Mouse (Mus musculus) bone marrow, adult 2 months (tissue): ENCODE measurements at regions not wholly inside any gene's neighbourhood (a gene's known extent, or its start where the extent isn't known, plus 50 kb on each side); places are given as distances from the start of the nearest gene placed in this dataset.

ENCODE experiments used
- H3K27ac ChIP-seq: fragments of 200-500 bp; 2 replicates; pipeline ENCODE4 v1.5.1; 2012; ENCODE audit warnings: low read depth, mild to moderate bottlenecking, control low read depth, inconsistent platforms, low read length; ENCODE audit not compliant: control insufficient read depth, poor library complexity, insufficient read depth
- H3K4me1 ChIP-seq: fragments of 200-500 bp; 2 replicates; pipeline ENCODE4 v1.6.1; 2011; ENCODE audit warnings: low read length; ENCODE audit not compliant: control insufficient read depth, insufficient read depth
- H3K4me3 ChIP-seq: fragments of 200-500 bp; replicated peaks from 2 replicates; pipeline ENCODE3; 2011; ENCODE audit warnings: mild to moderate bottlenecking, low read depth, low read length, control low read depth; ENCODE audit not compliant: control insufficient read depth
- CTCF ChIP-seq: fragments of 200-500 bp; IDR thresholded peaks from 2 replicates; pipeline ENCODE4 v1.5.1; 2011; ENCODE audit warnings: low read length, control low read depth; ENCODE audit not compliant: control insufficient read depth, insufficient read depth
- POLR2A ChIP-seq: fragments of 200-500 bp; IDR thresholded peaks from 2 replicates; pipeline ENCODE4 v1.6.1; 2011; ENCODE audit warnings: low read depth, mild to moderate bottlenecking, control low read depth, low read length, borderline replicate concordance; ENCODE audit not compliant: control insufficient read depth
- WGBS: fragments of 180-500 bp; shearing (Covaris S2); methylation state at CpG from one replicate; pipeline ENCODE4 v1.1.7; 2018; 5-methylcytosine and 5-hydroxymethylcytosine counted together

GRCm38 (mm10) chr13:71489773-71490172, 473.8 kb downstream of the Irx1 start:
- Histone ChIP-seq H3K4me1 (no peaks in the 10 kb centered on the region), H3K4me3 (no peak overlapping the region), H3K27ac (no peak overlapping the region)
- no peak for TF ChIP-seq CTCF
- TF ChIP-seq POLR2A = no peak
- WGBS = 61% methylated on average over 6 of the region's 6 CpGs

DNA sequence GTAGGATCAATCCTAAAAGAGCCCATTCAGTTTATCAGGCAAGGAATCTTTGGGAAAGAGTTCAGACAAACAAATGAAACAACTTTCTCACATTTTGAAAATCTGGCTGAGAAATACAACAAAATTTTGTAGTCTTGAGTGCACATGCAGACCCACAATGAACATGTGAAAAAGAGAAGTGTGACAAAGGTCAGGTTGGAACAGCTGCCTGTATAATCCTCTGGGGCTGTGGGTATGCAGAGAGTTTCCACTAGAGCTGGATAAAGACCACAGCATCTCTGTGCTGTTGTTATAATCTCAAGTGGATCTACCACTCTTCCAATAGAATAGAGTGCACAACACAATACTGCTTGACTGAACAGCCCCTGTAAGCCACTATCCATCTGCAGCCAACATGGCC, 482.3 kb downstream of the Irx1 start:
- no peak overlapping the region for H3K4me3 ChIP-seq
- TF ChIP-seq POLR2A = no peak
- no peak for TF ChIP-seq CTCF
- no peak overlapping the region for H3K27ac ChIP-seq
- H3K4me1 ChIP-seq = no peaks in the 10 kb centered on the region

DNA sequence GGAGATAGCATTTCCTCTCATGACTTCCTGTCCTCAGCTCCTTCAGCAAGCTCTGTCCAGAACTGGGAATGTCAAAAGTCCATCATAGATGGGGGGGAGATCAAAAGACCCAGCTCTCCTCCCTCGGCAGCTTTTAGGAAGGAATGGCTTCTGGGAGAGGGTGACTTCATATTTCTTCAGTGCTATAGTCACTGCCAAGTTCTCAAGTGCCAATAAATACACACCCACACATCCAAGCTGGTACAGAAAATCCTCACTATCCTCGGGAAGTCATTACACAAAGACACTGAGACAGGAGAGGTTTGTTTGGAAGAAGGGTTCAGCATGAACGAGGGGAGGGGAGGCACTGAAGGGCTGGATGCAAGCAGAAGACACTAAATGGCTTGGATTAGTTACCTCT, 502.0 kb downstream of the Irx1 start:
- Histone ChIP-seq H3K4me1 (no peaks in the 10 kb centered on the region), H3K27ac (no peak overlapping the region), H3K4me3 (no peak overlapping the region)
- TF ChIP-seq POLR2A (no peak), CTCF (no peak)
- WGBS = 60% methylated on average over 3 of the region's 3 CpGs

DNA sequence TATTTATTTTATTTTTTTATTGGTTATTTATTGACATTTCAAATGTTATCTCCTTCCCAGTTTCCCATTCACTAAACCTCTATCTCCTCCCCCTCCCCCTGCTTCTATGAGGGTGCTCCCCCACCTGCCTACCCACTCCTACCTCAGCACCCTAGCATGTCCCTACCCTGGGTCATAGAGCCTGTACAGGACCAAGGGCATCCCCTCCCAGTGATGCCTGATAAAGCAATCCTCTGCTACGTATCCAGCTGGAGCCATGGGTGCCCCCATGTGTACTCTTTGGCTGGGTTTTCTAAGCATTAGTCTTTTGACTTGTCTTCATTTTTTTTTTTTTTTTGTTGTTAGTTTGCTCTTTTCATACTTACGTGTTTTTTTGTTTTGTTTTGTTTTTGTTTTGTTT, 502.9 kb downstream of the Irx1 start:
- no peak overlapping the region for H3K27ac ChIP-seq
- no peaks in the 10 kb centered on the region for H3K4me1 ChIP-seq
- no peak for TF ChIP-seq POLR2A
- no peak for TF ChIP-seq CTCF
- no peak overlapping the region for H3K4me3 ChIP-seq
- 68% methylated on average over 2 of the region's 2 CpGs for WGBS

DNA sequence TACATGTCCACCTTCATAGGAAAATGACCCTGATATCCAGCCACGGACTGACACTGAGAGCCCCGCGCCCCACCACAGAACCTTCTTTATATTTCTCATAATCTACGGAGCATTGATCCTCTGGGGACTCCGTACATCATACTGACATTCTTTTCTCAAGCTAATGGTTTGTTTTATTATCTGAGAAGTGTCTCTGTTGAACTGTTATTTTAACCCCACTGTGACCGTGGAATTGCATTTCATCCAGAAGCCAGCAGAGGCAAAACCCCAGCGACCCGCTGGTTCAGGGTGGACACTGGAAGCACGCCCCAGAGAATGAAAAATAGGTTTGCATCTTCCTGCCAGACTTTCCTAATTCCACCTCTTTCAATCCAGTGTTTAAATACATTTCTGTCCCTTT, 503.4 kb downstream of the Irx1 start:
- WGBS = 76% methylated on average over 9 of the region's 9 CpGs
- Histone ChIP-seq H3K4me3 (no peak overlapping the region), H3K27ac (no peak overlapping the region), H3K4me1 (no peaks in the 10 kb centered on the region)
- TF ChIP-seq POLR2A = no peak
- TF ChIP-seq CTCF = no peak

- Histone ChIP-seq H3K27ac (no peak overlapping the region), H3K4me1 (no peaks in the 10 kb centered on the region), H3K4me3 (no peak overlapping the region)
- TF ChIP-seq POLR2A (no peak), CTCF (no peak)
- 26% methylated on average over 11 of the region's 11 CpGs for WGBS
Observed at GRCm38 (mm10) chr13:71459022-71459536, 504.4 kb downstream of the Irx1 start.

DNA sequence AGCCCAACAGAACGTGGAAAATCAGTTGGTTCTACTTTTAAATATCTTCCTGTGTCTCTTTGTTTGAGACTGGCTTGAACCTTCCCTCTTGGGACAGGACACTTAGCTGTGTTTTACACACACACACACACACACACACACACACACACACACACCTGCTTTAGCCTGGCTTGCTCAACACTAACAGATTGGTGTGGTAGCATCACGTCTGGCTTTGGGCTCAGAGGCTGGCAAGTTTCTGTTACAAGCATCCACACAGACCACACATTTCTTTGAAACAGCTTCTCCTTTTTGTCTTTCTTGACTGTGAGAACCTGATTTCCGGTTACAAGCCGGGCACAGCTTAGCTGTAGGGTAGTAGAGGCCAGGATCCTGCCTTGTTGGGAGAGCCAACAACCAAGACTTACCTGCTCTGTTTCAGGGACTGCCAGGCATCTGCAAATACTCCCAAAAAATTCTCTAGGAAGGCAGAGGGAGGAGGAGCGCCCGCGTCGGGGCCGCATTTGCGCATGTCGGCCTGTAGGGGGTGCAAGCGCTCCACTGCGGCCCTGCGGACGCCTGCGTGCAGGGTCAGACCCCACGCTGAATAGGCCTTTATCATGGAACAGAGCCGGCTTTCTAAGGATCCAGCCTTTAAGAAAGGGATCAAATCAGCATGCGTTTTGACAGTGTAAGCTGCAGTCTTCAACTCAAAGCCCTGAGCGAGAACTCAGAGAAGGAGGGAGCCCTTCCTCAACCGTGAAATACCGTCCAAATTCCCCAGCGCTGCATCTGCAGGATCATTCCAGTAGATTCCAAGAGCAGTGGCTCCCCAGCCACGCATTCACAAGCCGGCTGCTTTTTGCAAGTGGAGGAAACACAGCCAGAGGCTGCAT, 505.2 kb downstream of the Irx1 start:
- TF ChIP-seq POLR2A = no peak
- no peak for TF ChIP-seq CTCF
- 5% methylated on average over 25 of the region's 25 CpGs for WGBS
- H3K4me1 ChIP-seq = no peaks in the 10 kb centered on the region
- no peak overlapping the region for H3K4me3 ChIP-seq
- H3K27ac ChIP-seq = no peak overlapping the region

- TF ChIP-seq CTCF (no peak), POLR2A (no peak)
- Histone ChIP-seq H3K27ac (no peak overlapping the region), H3K4me3 (no peak overlapping the region), H3K4me1 (no peaks in the 10 kb centered on the region)
- WGBS = 63% methylated on average over 3 of the region's 3 CpGs
Observed at GRCm38 (mm10) chr13:71457550-71457949, 506.0 kb downstream of the Irx1 start.

- Histone ChIP-seq H3K27ac (no peak overlapping the region), H3K4me1 (no peaks in the 10 kb centered on the region), H3K4me3 (no peak overlapping the region)
- WGBS = 75% methylated on average over 5 of the region's 5 CpGs
- TF ChIP-seq CTCF (no peak), POLR2A (no peak)
Observed at GRCm38 (mm10) chr13:71452258-71452657, 511.3 kb downstream of the Irx1 start.

DNA sequence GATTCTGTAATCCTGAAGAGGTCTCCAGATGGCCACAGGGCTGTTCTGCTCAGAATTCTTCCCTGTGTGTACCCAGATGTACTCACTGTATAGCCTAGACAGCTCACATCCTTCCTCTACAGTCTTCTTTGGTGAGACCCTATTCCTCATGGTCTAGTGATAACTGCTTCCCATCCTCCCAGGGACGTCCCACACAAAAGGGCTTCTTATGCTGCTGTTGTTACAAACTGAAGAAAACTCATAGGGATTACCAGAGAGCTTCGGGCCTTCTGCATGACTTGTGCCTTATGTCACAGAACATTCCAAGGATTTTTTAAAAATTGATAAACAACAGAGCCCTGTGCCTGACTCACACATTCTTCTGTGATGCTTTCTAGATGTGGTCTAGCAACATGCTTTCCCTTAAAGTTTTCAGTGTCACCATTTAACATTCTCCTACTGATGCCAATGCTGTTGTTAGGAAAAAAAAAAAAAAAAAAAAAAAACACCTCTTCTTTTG, 525.9 kb downstream of the Irx1 start:
- Histone ChIP-seq H3K4me3 (no peak overlapping the region), H3K4me1 (no peaks in the 10 kb centered on the region), H3K27ac (no peak overlapping the region)
- TF ChIP-seq CTCF = no peak
- TF ChIP-seq POLR2A = no peak
- WGBS = 60% methylated on average over 2 of the region's 2 CpGs
